Mouse (Mus musculus) CH12.LX (cell line): Measurements from ENCODE around the gene Dnaaf2. TPM values are rescaled to one million over a fixed set of nuclear protein-coding genes. Genes with fewer than 3 reads are reported as not detected.

Experiments used
- DNase-seq: peaks from one replicate; pipeline ENCODE4 v3.0.0-alpha.2; 2013; ENCODE audit errors: extremely low read depth
- H3K27ac ChIP-seq: 2 replicates; pipeline ENCODE4 v1.5.1; 2012; ENCODE audit warnings: low read depth, mild to moderate bottlenecking, control low read depth, moderate library complexity; ENCODE audit not compliant: insufficient read depth
- H3K27me3 ChIP-seq: replicated peaks from 2 replicates; pipeline ENCODE3; 2012; ENCODE audit warnings: inconsistent platforms
- H3K36me3 ChIP-seq, 2 experiments: replicated peaks in 1 of 2; 2 replicates each; pipeline versions ENCODE3 to v1.6.1; 2012; ENCODE audit warnings: inconsistent platforms in 1 of 2, low read length in 1 of 2, mild to moderate bottlenecking in 1 of 2, mixed read lengths in 1 of 2, moderate library complexity in 1 of 2; ENCODE audit not compliant: control insufficient read depth in 1 of 2, insufficient read depth in 1 of 2
- H3K4me1 ChIP-seq, 2 experiments: 2 replicates each; pipeline ENCODE4 v1.6.1; 2012; ENCODE audit warnings: inconsistent platforms in 1 of 2, moderate library complexity in 1 of 2; ENCODE audit not compliant: insufficient read depth in 2 of 2, control insufficient read depth in 1 of 2
- H3K4me2 ChIP-seq: 2 replicates; pipeline ENCODE4 v1.6.1; 2012; ENCODE audit warnings: low read depth, mild to moderate bottlenecking, control low read depth; ENCODE audit not compliant: poor library complexity, insufficient read depth, severe bottlenecking
- H3K4me3 ChIP-seq, 3 experiments: fragments of 150-350 bp in 1 of 3; sonication (generic) in 1 of 3; replicated peaks in 1 of 3; 2 replicates each; pipeline versions ENCODE3 to v1.5.1; 2011 to 2012; ENCODE audit warnings: low read depth in 2 of 3, low read length in 2 of 3, mild to moderate bottlenecking in 2 of 3, moderate library complexity in 2 of 3, control low read depth in 1 of 3, improper control_type of control experiment in 1 of 3, inconsistent platforms in 1 of 3, mixed read lengths in 1 of 3; ENCODE audit not compliant: poor library complexity in 1 of 3
- H3K79me2 ChIP-seq: replicated peaks from 2 replicates; pipeline ENCODE4 v1.6.1; 2012; ENCODE audit warnings: mild to moderate bottlenecking, moderate library complexity; ENCODE audit not compliant: control insufficient read depth, poor library complexity, insufficient read depth, severe bottlenecking; ENCODE audit errors: extremely low read depth
- H3K9ac ChIP-seq: 2 replicates; pipeline ENCODE4 v1.6.1; 2012; ENCODE audit warnings: low read depth, mild to moderate bottlenecking, control low read depth, moderate library complexity; ENCODE audit not compliant: insufficient read depth
- H3K9me3 ChIP-seq: replicated peaks from 2 replicates; pipeline ENCODE3; 2012; ENCODE audit warnings: low read length, inconsistent platforms, mixed read lengths
- CHD1 ChIP-seq: IDR thresholded peaks from 2 replicates; pipeline ENCODE4 v1.6.1; 2012; ENCODE audit warnings: low read depth, low read length, improper control_type of control experiment, inconsistent platforms
- CHD2 ChIP-seq: IDR thresholded peaks from 2 replicates; pipeline ENCODE4 v1.6.1; 2011; ENCODE audit warnings: low read length, improper control_type of control experiment
- E2F4 ChIP-seq: IDR thresholded peaks from 2 replicates; pipeline ENCODE4 v1.6.1; 2011; ENCODE audit warnings: low read depth, low read length, improper control_type of control experiment; ENCODE audit not compliant: insufficient replicate concordance
- ELF1 ChIP-seq: IDR thresholded peaks from 2 replicates; pipeline ENCODE4 v1.6.1; 2014; ENCODE audit warnings: low read depth, mild to moderate bottlenecking, inconsistent platforms, low read length, improper control_type of control experiment
- GABPA ChIP-seq: IDR thresholded peaks from 2 replicates; pipeline ENCODE4 v1.6.1; 2012; ENCODE audit warnings: low read depth, low read length, improper control_type of control experiment, inconsistent platforms; ENCODE audit not compliant: insufficient replicate concordance
- IRF4 ChIP-seq: IDR thresholded peaks from 2 replicates; pipeline ENCODE4 v1.6.1; 2014; ENCODE audit warnings: low read depth, mild to moderate bottlenecking, inconsistent platforms, low read length, improper control_type of control experiment
- KAT2A ChIP-seq: IDR thresholded peaks from 2 replicates; pipeline ENCODE4 v1.6.1; 2012; ENCODE audit warnings: low read length, improper control_type of control experiment, inconsistent platforms; ENCODE audit not compliant: insufficient replicate concordance
- MAX ChIP-seq: IDR thresholded peaks from 2 replicates; pipeline ENCODE4 v1.6.1; 2011; ENCODE audit warnings: low read length, improper control_type of control experiment
- MYC ChIP-seq: IDR thresholded peaks from 2 replicates; pipeline ENCODE4 v1.6.1; 2011; ENCODE audit warnings: low read depth, mild to moderate bottlenecking, improper control_type of control experiment, low read length
- NELFE ChIP-seq: IDR thresholded peaks from 2 replicates; pipeline ENCODE4 v1.6.1; 2011; ENCODE audit warnings: low read depth, low read length, improper control_type of control experiment
- NRF1 ChIP-seq: IDR thresholded peaks from 2 replicates; pipeline ENCODE4 v1.6.1; 2014; ENCODE audit warnings: low read depth, mild to moderate bottlenecking, inconsistent platforms, low read length, improper control_type of control experiment, moderate library complexity
- PAX5 ChIP-seq: IDR thresholded peaks from 2 replicates; pipeline ENCODE4 v1.6.1; 2012; ENCODE audit warnings: low read length, inconsistent platforms, mixed read lengths
- POLR2A ChIP-seq: IDR thresholded peaks from 2 replicates; pipeline ENCODE4 v1.6.1; 2011; ENCODE audit warnings: low read depth, mild to moderate bottlenecking, improper control_type of control experiment, low read length
- RCOR1 ChIP-seq: conservative IDR thresholded peaks from 2 replicates; pipeline ENCODE4 v1.6.1; 2012; ENCODE audit warnings: low read depth, mild to moderate bottlenecking, inconsistent platforms, low read length, improper control_type of control experiment
- TBP ChIP-seq: conservative IDR thresholded peaks from 2 replicates; pipeline ENCODE4 v1.6.1; 2011; ENCODE audit warnings: low read depth, low read length, improper control_type of control experiment
- UBTF ChIP-seq: IDR thresholded peaks from 2 replicates; pipeline ENCODE4 v1.6.1; 2012; ENCODE audit warnings: low read depth, mild to moderate bottlenecking, inconsistent platforms, low read length, improper control_type of control experiment, moderate library complexity
- USF2 ChIP-seq: conservative IDR thresholded peaks from 2 replicates; pipeline ENCODE4 v1.6.1; 2011; ENCODE audit warnings: low read depth, low read length, improper control_type of control experiment
- ZKSCAN1 ChIP-seq: IDR thresholded peaks from 2 replicates; pipeline ENCODE4 v1.6.1; 2012; ENCODE audit warnings: low read depth, inconsistent platforms, low read length, improper control_type of control experiment, borderline replicate concordance
- dilution Hi-C: fragments of 300-500 bp; cut with MboI; formaldehyde crosslinking; loops from 2 replicates; pipeline ENCODE4 v1.14.3; 2020; ENCODE audit warnings: low sequenced_read_pairs; ENCODE audit not compliant: extremely low pct_unique_long_range_greater_than_20kb, extremely low pct_ligation_motif_present
- in situ Hi-C: fragments of 300-500 bp; cut with MboI; formaldehyde crosslinking; loops from 3 replicates; pipeline ENCODE4 v1.14.3; 2019; ENCODE audit warnings: low sequenced_read_pairs, low pct_ligation_motif_present, low pct_unique_long_range_greater_than_20kb, mixed read lengths
- polyA plus RNA-seq: library from polyadenylated mRNA; unstranded; fragments of >175 nt; gene quantifications from 2 replicates; pipeline ENCODE4 v1.2.1, GENCODE M21; 2012; ENCODE audit warnings: low read depth; ENCODE audit not compliant: insufficient read length
- total RNA-seq, 2 experiments: library from RNA; depleted of rRNA; stranded (reverse); fragments of 300-350 nt in 1 of 2; fragments of >200 nt in 1 of 2; gene quantifications; 2 replicates each; pipeline ENCODE4 v1.2.3; 2012 to 2014

Dnaaf2 gene
- total and polyA plus RNA-seq, 3 experiments = 3.7 to 26.6 (median 9.7) TPM

DNA sequence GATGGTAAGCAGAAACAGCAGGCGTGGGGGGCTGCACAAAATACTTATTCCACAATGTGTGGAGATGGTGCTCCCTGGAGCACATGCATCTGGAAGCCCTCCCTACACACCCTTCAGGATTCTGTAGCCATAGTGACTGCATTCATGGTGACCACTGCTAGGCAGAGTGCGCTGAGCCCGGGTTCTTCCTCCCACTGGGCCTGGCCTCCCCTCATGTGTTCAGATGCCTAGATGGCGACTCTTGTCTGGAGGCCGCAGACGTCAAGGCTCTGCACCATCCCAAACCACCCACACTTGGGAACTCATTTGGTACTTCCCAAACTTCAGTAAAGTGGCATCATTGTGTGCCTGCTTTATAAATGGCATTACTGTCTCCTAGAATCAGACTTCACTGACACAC lies 54.8 kb downstream of the Dnaaf2 start:
- no peaks in the 10 kb centered on the region for H3K9me3 ChIP-seq
- dilution Hi-C loops = no loop called here
- TF ChIP-seq PAX5 = no peak
- TF ChIP-seq POLR2A = no peak
- no peak overlapping the region for H3K4me2 ChIP-seq
- H3K9ac ChIP-seq = no peak overlapping the region
- in situ Hi-C loops = no loop called here
- DNase-seq = no peak
- H3K27ac ChIP-seq = no peak overlapping the region
- no peaks in the 10 kb centered on the region for H3K36me3 ChIP-seq
- no peaks in the 10 kb centered on the region for H3K79me2 ChIP-seq
- H3K4me1 ChIP-seq = no peaks in the 10 kb centered on the region
- H3K4me3 ChIP-seq = no peak overlapping the region
- no peaks in the 10 kb centered on the region for H3K27me3 ChIP-seq

DNA sequence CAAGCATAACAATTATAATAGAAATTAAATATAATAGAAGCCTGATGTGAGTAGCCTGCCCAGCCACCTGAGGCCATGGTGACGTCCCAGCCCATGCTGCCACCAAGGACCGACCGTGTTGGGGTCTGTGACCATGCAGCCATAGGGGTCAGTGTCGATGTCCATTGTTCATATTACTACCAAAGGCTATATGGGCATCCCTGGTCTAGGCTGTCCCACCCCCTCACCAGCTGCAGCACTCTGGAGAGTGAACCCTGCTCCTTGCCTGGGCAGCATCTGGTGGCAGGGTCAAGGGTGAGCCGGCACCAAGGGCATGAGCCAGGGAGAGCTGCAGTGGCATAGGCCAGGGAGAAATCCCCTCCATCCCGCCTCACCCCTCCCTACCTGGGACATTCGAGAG lies 58.4 kb downstream of the Dnaaf2 start:
- Histone ChIP-seq H3K27ac (no peak overlapping the region), H3K4me1 (no peaks in the 10 kb centered on the region), H3K9ac (no peak overlapping the region), H3K27me3 (no peaks in the 10 kb centered on the region), H3K9me3 (no peaks in the 10 kb centered on the region)
- in situ Hi-C loops = no loop called here
- DNase-seq = no peak
- TF ChIP-seq CHD2 = no peak
- TF ChIP-seq E2F4 = no peak
- TF ChIP-seq ZKSCAN1 = no peak
- TF ChIP-seq IRF4 = no peak
- TF ChIP-seq GABPA = no peak
- TF ChIP-seq RCOR1 = no peak
- no peak for TF ChIP-seq UBTF
- TF ChIP-seq KAT2A = no peak
- TF ChIP-seq TBP = no peak
- no peak for TF ChIP-seq MYC
- no peak for TF ChIP-seq CHD1
- TF ChIP-seq MAX = no peak
- TF ChIP-seq, all 38 proteins: peak for 0
- H3K4me3 ChIP-seq = no peak overlapping the region
- dilution Hi-C loops = no loop called here
- no peaks in the 10 kb centered on the region for H3K79me2 ChIP-seq
- H3K4me2 ChIP-seq = no peak overlapping the region
- H3K36me3 ChIP-seq = no peaks in the 10 kb centered on the region

DNA sequence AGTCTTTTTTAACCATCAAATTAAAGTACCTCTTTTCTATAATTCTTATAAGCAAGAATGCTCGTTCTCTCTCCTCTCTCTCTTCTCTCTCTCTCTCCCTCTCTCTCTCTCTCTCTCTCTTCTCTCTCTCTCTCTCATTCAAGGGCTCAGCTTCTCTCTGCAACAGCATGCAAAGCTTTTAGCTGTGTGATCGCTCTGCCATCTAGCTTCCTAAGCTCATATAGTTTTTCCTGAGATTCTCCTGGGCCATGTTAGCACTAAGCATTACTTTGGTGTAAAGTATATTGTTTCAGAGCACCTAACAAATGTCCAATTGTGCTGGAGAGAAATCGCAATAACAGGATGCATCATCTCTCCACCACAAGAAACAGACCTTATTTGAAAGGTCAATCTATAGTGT lies 59.0 kb downstream of the Dnaaf2 start:
- Histone ChIP-seq H3K36me3 (no peaks in the 10 kb centered on the region), H3K27me3 (no peaks in the 10 kb centered on the region), H3K9me3 (no peaks in the 10 kb centered on the region), H3K79me2 (no peaks in the 10 kb centered on the region), H3K27ac (no peak overlapping the region), H3K4me2 (no peak overlapping the region), H3K4me1 (no peaks in the 10 kb centered on the region), H3K4me3 (no peak overlapping the region), H3K9ac (no peak overlapping the region)
- dilution Hi-C loops = no loop called here
- no peak for TF ChIP-seq POLR2A
- no peak for TF ChIP-seq USF2
- no peak for TF ChIP-seq ELF1
- TF ChIP-seq NRF1 = no peak
- no peak for TF ChIP-seq NELFE
- DNase-seq = no peak
- in situ Hi-C loops = no loop called here

Other genes with a start within 250 kb of the Dnaaf2 start
- gene Rps29, start 39.2 kb downstream of the Dnaaf2 start, total RNA-seq (2012; rRNA removed) = 5,149 and 5,532 TPM in 2 replicates
- 460 and 635 TPM in 2 replicates for gene Rps29, start 39.2 kb downstream of the Dnaaf2 start, total RNA-seq (2014; rRNA removed)
- gene Rps29, start 39.2 kb downstream of the Dnaaf2 start, polyA plus RNA-seq = 1,193 and 1,316 TPM in 2 replicates
- 9.1 and 9.2 TPM in 2 replicates for gene Lrr1, start 29.6 kb downstream of the Dnaaf2 start, total RNA-seq (2012; rRNA removed)
- gene Lrr1, start 29.6 kb downstream of the Dnaaf2 start, total RNA-seq (2014; rRNA removed) = 33.6 and 35.0 TPM in 2 replicates
- 23.8 and 24.6 TPM in 2 replicates for gene Lrr1, start 29.6 kb downstream of the Dnaaf2 start, polyA plus RNA-seq
- 1,571 and 1,698 TPM in 2 replicates for gene Rpl36al, start 14.3 kb downstream of the Dnaaf2 start, total RNA-seq (2012; rRNA removed)
- 1,160 and 1,263 TPM in 2 replicates for gene Rpl36al, start 14.3 kb downstream of the Dnaaf2 start, total RNA-seq (2014; rRNA removed)
- gene Rpl36al, start 14.3 kb downstream of the Dnaaf2 start, polyA plus RNA-seq = 748 and 828 TPM in 2 replicates
- gene Mgat2, start 14.3 kb downstream of the Dnaaf2 start, total RNA-seq (2012; rRNA removed) = 58.1 and 72.2 TPM in 2 replicates
- gene Mgat2, start 14.3 kb downstream of the Dnaaf2 start, total RNA-seq (2014; rRNA removed) = 104 and 106 TPM in 2 replicates
- 48.7 and 54.2 TPM in 2 replicates for gene Mgat2, start 14.3 kb downstream of the Dnaaf2 start, polyA plus RNA-seq
- 21.3 and 23.6 TPM in 2 replicates for gene Gm49383, start 1.3 kb downstream of the Dnaaf2 start, total RNA-seq (2012; rRNA removed)
- 45.9 and 52.1 TPM in 2 replicates for gene Gm49383, start 1.3 kb downstream of the Dnaaf2 start, total RNA-seq (2014; rRNA removed)
- gene Gm49383, start 1.3 kb downstream of the Dnaaf2 start, polyA plus RNA-seq = 16.0 and 19.1 TPM in 2 replicates
- gene Gm49384, start 5.8 kb upstream of the Dnaaf2 start, total RNA-seq (2012; rRNA removed) = 23.4 and 24.9 TPM in 2 replicates
- 54.9 and 63.9 TPM in 2 replicates for gene Gm49384, start 5.8 kb upstream of the Dnaaf2 start, total RNA-seq (2014; rRNA removed)
- 28.3 and 34.4 TPM in 2 replicates for gene Gm49384, start 5.8 kb upstream of the Dnaaf2 start, polyA plus RNA-seq
- 32.6 and 38.3 TPM in 2 replicates for gene Pole2, start 29.8 kb upstream of the Dnaaf2 start, total RNA-seq (2012; rRNA removed)
- 143 and 148 TPM in 2 replicates for gene Pole2, start 29.8 kb upstream of the Dnaaf2 start, total RNA-seq (2014; rRNA removed)
- 37.1 and 37.3 TPM in 2 replicates for gene Pole2, start 29.8 kb upstream of the Dnaaf2 start, polyA plus RNA-seq
- gene Klhdc1, start 42.7 kb upstream of the Dnaaf2 start, total RNA-seq (2012; rRNA removed) = 4.2 and 6.4 TPM in 2 replicates
- 8.2 TPM in 2 replicates for gene Klhdc1, start 42.7 kb upstream of the Dnaaf2 start, total RNA-seq (2014; rRNA removed)
- 5.9 and 7.2 TPM in 2 replicates for gene Klhdc1, start 42.7 kb upstream of the Dnaaf2 start, polyA plus RNA-seq
- 103 and 120 TPM in 2 replicates for gene Klhdc2, start 98.3 kb upstream of the Dnaaf2 start, total RNA-seq (2012; rRNA removed)
- 280 and 288 TPM in 2 replicates for gene Klhdc2, start 98.3 kb upstream of the Dnaaf2 start, total RNA-seq (2014; rRNA removed)
- gene Klhdc2, start 98.3 kb upstream of the Dnaaf2 start, polyA plus RNA-seq = 81.8 and 85.3 TPM in 2 replicates
- gene Nemf, start 158.7 kb upstream of the Dnaaf2 start, total RNA-seq (2012; rRNA removed) = 34.3 and 37.5 TPM in 2 replicates
- gene Nemf, start 158.7 kb upstream of the Dnaaf2 start, total RNA-seq (2014; rRNA removed) = 56.6 and 71.0 TPM in 2 replicates
- gene Nemf, start 158.7 kb upstream of the Dnaaf2 start, polyA plus RNA-seq = 44.9 and 54.7 TPM in 2 replicates
- gene Arf6, start 173.7 kb upstream of the Dnaaf2 start, total RNA-seq (2012; rRNA removed) = 273 and 312 TPM in 2 replicates
- gene Arf6, start 173.7 kb upstream of the Dnaaf2 start, total RNA-seq (2014; rRNA removed) = 308 and 375 TPM in 2 replicates
- gene Arf6, start 173.7 kb upstream of the Dnaaf2 start, polyA plus RNA-seq = 224 and 258 TPM in 2 replicates
- gene Gm9887, start 174.0 kb upstream of the Dnaaf2 start, total RNA-seq (2012; rRNA removed) = 4.3 TPM in 2 replicates
- gene Gm9887, start 174.0 kb upstream of the Dnaaf2 start, total RNA-seq (2014; rRNA removed) = not detected in 2 replicates
- 3.4 and 4.3 TPM in 2 replicates for gene Gm9887, start 174.0 kb upstream of the Dnaaf2 start, polyA plus RNA-seq